Mouse (Mus musculus): ENCODE results near the gene Ttc3.

Ttc3 gene

DNA sequence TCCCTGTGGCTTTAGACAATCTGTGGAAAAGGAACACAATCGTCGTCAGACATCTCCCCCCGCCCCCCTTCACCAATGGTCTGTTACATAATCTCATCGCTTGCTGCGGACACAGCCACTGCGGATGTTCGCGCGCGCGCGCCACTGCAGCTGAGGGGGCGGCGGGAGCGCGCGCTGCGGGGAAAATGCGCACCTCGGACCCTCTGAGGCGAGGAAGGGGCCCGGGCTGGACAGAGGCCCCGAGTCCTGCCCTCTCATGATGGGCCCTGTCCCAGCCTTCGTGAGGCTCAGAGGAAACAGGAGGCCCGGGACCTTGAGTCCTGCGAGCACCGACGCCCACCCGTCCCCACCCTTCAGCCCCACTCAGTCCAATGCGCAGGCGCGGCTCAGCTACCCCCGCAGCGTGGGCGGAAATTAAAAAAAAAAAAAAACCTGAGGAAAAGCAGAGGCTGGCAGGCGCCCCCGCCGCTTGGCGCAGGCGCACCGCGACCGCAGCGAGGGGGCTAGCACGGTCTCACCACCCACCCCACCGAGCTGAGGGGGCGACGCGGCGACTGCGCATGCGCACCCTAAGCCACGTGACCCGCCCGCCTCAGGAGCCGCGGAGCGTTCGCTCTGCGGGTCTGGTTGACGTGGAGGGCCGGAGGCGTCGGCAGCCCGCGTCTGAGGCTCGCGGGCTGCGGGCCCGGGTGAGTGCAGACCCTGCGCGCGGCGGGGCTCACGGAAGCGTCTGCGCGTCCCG, at the start of gene Ttc3:
TSS of gene Ttc3 (plus strand) at position 446 of the 742 bp plus-strand sequence.
- in situ Hi-C loops (cut with MboI, MseI), result no loop called here

DNA sequence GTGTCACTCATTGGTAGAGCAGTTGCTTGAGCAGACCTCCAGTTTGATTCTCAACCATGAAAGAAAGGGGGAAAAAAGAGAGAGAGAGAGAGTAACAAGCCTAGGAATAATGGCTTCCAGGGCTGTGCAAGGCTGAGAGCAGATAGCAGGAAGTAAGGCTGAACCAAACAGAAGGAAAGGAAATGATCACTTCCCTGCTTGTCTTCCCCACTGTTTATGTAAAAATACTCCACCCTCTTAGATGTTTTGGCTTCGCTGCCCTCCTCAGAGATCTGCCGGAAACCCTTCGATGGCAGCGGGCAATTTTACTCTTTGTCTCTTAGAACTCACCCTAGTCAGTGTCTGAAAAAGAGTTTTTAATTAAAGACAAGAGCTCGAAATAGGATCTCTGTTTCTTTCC, 46.7 kb upstream of the Ttc3 start:
- in situ Hi-C loops (cut with MboI, MseI), result no loop called here

DNA sequence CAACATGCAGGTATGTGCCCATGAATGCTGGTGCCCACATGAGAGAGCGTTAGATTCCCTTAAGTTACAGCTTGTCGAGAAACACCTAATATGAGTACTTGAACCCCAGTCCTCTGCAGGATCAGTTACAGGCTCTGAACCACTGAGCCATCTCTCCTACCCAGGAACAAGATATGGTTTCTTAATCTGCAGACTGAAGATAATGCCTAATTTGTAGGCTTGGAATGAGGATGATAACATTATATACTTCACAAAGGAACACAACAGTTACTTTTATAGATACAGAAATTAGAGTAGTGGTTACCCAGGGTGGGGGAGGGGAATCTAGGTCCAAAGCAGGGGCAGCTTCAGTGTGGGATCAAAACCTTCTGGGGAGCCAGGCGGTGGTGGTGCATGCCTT, 44.4 kb upstream of the Ttc3 start:
- in situ Hi-C loops (cut with MboI, MseI), result no loop called here

DNA sequence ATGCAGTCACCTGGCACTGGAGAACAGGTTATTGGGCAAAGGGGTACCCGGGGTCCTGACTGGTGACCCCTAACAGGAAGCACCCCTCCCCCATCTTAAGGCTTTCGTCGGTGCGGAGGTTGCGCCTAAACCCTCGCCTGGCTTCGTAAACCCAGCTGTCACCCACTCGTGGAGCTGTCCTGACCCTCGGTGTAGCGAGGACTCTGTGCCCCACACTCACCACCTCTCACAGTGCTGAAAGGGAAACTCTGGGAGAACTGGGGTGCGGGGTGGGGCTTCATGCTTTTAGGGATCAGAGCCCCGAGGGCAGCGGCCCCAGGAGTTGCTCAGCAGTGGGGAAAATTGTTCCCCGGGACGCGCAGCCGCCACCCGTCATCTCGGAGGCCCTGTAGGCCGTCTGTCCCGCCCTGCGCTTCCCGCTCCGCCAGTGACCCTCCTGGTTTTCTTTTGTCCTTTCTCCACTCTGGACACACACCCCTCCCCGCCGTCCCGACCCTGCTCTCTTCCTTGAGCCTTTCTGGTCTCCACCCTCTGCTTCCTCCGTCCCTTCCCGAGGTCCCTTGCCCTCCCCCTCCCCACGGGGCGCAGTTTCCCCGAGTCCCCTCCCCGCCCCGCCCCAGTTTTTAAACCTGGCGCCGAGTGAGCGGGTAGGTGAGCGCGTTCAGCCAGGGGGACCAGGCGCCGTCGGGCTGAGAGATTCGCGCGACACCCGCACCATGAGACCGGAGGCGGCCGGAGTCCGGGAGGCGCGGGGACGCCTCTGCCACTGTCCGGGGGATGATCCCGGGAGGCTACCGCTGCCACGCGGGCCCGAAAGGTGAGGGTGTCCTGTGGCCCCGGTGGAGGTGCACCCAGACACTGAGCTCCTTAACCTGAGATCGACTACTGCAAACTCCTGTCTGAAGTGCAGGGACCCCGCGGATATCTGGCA, 42.4 kb upstream of the Ttc3 start, which contains the start of gene Ripply3:
TSS of gene Ripply3 (plus strand) at position 640 of the 931 bp plus-strand sequence.
- in situ Hi-C loops (cut with MboI, MseI), result no loop called here

DNA sequence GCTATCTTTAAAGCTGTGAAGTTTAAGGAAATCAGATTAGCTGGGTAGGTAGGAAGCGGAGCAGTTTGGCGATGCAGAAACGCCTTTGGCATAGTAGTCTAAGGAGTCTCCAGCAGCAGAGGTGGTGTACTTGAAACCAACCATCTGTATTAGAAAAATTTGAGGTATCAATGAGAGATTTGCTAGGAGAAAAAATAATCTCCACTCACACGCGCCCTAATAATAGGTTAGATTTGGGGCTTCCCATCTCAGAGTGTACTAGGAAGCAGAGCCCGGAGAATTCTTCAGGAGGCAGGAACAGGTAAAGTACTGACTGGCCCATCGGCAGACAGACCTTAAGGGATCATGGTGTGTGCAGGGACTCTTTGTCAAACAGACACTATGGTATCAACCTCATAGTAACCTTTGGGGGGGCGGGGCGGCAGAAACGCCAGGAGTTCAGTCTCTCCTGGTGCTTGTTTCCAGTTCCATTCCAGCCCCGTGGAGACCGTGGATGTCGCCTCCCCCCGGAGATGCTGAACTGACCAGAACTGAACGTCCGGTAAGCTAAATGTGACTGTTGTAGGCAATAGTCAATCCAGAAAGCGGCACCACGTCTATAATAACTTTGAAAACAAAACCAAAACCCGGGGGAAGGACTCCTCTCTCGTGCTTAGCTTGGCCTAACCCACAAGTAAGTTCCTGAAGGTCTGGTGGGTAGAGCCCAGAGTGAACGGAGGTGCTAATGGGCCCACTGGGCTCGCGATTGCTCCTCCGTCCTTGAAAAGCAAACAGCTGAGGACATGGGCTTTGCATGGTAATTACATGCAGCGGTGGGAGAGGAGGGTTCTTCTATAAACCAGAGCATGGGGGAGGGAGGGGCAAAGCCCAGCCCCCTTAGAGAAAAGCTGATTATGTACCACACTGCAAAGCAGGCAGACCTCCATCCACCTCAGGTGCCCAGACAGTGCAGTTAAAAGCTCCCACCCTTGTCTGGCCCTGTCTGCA, 41.2 kb upstream of the Ttc3 start:
- in situ Hi-C loops (cut with MboI, MseI), result no loop called here

DNA sequence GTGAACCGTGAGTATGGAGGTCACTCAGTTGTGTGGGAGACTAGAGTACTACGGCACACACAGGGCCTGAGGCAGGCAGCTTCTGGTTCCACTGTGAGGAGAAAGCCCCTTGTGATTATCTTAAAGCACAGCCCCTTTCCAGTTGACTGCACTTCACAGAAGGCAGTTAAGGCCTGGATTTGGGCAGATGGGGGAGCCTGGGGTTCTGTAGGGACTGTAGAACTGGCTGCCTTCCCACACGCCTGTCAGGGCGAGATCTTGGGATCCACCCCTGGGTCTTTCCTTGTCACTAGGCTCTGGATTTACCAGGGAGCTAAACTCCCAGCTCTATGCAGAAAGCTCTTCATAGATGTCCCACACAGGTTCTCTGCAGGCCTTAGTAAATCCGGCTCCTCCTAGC, 40.0 kb upstream of the Ttc3 start:
- in situ Hi-C loops (cut with MboI, MseI), result no loop called here

DNA sequence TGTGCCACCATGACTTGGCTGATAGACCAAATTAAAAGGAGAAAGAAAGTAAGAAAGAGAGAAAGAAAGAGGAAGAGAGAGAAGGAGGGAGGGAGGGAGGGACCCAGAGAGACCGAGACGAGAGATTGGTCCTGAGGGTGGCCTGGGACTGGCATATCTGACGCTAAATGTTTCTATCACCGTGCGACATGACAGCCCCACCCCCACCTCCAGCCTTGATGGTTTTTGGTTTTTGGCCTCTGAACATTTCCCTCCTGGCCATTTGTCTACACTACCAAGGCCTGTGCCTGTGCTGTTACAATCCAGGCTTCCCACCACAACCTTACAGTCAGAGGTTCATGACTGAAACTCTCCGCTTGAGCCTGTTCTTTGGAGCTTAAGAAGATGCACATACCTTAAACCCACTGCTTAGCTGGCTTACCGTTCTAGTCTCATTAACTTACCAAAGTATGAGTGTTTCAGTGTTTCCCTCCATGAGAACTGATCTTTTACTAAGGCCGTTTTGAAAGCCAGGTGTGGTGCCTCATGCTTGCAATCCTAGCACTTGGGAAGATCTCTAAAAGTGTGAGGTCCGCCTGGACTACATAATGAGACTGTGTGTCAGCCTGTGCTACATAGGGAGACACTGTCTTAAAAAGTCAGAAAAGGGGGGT, 39.1 kb upstream of the Ttc3 start:
- in situ Hi-C loops (cut with MboI, MseI), result no loop called here

DNA sequence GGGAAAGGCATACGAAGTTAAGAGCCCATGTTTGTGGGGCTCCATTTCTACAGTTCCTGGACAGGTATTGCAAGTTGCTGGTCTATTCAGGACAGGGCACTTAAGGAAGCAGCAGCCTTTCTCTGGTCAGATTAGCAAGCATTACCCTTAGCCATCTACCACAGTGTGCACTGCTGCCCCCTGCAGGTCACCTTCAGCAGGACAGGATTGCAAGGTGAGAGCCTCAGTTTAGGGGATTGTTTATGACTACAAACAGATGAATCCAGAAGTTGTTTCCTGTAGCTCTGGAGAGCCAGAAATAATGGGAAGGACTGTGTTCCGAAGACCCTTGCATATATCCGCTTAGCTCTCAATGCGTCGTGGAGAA, 38.5 kb upstream of the Ttc3 start:
- in situ Hi-C loops (cut with MboI, MseI), result no loop called here

DNA sequence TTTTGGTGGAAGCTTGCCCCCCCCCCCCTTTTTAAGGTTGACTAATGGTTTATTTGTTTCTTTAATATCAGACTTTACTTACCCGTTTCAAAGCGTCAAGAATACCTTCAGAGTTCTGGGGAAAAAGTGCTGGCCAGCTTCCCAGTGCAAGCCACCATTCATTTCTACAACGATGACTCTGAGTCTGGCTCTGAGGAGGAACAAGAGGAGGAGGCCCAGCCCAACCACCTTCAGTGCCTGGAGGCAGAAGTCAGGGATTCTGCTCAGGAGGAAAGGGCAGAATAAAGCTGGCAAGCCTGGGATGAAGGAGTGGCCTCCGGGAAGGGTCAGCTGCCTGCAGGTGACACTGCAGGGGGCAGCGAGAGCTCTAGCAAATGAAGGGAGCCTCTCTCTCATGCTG, 34.8 kb upstream of the Ttc3 start:
- in situ Hi-C loops (cut with MboI, MseI), result no loop called here

DNA sequence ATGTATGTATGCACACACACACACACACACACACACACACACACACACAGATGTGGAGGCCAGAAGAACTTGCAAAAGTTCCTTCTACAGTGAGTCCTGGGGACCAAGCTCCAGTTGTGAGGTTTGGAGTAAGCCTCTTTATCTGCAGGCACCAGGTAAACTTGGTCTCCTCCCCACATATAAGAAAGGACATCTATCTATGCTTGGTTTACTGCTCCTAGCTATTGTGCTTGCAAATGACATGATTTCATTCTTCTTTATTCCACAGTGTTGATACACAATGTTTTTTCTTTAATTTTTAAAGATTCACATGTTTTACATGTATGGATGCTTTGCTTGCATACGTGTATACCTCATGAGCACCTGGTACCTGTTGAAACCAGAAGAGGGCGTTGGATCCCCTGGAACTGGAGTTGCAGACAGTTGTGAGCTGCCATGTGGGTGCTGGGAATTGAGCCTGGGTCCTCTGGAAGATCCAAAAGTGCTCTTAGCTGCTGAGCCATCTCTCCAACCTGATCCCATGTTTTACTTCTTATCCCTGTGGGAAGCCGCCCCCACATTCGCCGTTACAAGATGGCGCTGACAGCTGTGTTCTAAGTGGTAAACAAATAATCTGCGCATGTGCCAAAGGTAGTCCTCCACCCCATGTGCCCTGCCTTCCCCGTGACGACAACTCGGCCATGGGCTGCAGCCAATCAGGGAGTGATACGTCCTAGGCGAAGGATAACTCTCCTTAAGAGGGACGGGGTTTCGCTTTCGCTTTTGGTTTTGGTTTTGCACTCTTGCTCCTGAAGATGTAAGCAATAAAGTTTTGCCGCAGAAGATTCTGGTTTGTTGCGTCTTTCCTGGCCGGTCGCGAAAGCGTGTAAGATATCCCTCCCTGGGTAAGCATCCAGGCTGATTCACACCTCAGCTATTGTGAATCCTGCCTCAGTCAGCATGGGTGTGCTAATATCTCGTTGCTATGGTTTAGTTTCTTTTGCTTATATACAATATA, 31.0 kb upstream of the Ttc3 start:
- in situ Hi-C loops (cut with MboI, MseI), result loop anchor here (10.0 kb wide), 1 partner anchor 65 kb away; no protein-coding TSS in a partner anchor

DNA sequence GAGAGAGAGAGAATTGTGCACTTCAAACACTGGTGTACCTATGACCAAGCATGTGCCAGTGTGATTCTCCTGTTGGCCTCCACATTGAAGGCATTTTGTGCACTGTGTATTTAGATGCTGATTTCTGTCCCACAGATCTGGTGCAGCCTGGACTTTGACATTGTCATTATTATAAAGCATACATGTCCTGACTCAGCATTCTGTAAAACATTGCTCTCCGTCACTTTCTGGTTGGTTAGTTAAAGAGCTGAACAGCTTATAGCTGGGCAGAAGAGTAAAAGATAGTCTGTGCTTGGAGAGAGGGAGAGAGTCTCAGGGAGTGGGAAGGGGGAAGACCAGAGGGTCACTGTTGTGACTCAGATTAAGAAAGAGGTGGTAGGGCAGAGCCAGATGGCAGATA, 24.7 kb upstream of the Ttc3 start:
- in situ Hi-C loops (cut with MboI, MseI), result loop anchor here (10.0 kb wide), 1 partner anchor 59 kb away; no protein-coding TSS in a partner anchor

DNA sequence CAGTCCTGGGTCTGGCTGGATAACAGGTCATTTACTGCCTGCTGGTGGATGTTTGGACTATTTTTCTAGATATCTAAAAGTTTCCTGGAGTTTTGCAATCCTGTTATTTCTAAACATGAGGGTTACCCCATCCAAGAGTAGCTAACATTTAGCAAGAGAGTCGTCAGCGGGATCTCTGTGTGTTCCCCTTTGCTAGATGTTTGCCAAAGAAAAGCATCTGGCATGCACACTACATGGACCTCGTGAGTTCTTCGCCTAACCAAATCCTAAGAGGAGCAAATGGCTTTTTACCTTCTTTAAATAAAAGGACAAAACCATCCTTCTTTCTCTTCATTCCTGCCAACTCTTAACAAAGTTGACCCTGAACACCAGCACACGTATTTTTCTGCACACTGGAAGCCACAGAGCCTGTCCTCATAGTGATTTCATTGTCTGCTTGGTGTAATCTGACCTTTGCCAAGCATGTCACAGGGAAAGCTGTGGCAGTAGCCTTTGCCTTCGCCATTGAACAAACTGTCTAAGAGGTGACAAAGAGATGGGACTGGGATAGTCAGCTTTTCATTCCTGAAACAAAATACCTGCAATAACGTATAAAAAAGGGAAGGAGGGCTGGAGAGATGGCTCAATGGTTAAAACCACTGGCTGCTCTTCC, 23.2 kb upstream of the Ttc3 start:
- in situ Hi-C loops (cut with MboI, MseI), result loop anchor here (10.0 kb wide), 1 partner anchor 58 kb away; no protein-coding TSS in a partner anchor

DNA sequence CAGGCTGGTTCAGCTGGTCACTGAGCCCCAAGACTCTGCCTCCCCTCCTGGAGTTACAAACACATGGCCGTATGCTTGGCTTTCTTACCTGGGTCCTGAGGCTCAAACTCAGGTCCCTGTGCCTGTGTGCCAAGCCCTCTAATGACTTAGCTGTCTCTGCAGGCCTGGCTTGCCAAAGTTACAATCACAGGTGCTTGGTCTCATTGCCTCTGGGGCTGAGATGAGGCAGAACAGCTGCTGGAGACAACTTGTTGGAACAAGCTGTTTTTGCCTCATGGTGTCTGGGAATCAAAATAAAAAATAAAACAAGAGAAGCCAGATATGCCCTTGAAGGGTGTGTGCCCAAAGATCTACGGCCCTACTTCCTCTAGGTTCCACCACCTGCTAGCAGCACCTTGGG, 21.6 kb upstream of the Ttc3 start:
- in situ Hi-C loops (cut with MboI, MseI), result loop anchor here (10.0 kb wide), 1 partner anchor 56 kb away; no protein-coding TSS in a partner anchor

DNA sequence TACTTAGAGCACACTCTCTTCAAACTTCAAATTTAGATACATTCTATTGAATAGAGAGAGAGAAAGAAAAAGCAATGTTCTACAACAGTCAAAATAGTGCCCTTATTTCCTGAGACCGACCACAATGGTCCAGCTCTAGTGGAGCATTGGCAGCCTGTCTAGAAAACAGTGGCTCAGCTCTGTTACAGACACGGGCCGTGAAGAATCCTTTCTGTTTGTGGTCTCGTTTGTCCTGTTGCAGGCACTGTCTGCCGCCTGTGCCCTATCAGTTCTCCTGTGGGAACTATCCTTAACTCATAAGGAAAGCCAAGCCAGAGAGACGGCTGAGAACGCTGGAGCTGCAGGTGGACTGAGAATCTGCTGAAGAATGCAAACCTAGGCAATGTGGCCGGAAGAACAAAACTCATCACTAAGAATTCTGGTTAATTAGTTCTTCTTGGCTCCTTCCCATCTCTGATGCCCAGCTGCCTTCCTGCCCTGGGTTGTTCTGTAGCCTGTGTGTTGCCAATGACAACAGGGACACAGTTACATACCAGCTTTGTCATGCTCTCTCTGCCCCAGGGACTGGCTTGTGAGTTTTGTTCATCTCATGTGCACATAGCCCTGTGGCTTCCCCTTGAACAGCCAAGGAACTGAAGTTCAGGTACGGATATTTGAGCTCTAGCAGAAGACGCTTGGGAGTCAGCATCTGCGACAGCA, 20.7 kb upstream of the Ttc3 start:
- in situ Hi-C loops (cut with MboI, MseI), result loop anchor here (10.0 kb wide), 1 partner anchor 55 kb away; no protein-coding TSS in a partner anchor

DNA sequence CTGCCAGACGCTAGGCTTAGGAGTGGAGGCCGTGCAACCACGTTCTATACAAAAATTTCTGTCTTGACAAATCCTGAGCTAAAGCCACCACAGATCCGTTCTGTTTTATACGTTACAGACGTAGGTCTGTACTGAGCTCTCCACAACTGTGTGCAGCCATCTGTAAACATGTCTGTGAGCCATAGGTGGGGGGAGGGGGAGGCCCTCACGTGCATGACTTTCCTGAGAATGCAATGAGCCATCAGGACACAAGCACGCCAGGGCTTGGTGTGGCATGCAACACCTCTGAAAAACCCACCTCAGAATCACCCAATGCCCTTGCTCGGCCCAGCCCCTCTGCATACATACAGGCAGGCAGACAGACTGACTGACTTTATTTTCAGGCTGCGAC, 20.1 kb upstream of the Ttc3 start:
- in situ Hi-C loops (cut with MboI, MseI), result no loop called here

DNA sequence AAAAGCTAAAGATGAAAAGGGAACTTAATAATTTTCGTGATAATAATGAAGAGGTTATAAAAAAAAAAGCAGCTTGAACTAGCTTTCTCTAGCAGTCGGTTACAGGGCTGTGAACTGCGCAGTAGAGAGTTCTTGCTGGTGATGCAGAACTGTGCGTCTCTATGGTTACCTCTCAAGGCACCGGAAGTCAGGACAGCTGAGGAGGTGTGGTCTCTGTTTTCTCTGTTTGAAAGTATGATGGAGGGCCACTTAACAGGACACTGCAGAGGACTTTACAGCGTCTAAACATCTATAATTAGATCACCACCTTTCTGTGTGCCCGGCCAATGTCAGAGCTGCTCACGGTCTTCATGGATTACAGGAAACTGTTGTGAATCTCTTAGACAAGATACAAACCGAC, 16.0 kb upstream of the Ttc3 start:
- in situ Hi-C loops (cut with MboI, MseI), result no loop called here

DNA sequence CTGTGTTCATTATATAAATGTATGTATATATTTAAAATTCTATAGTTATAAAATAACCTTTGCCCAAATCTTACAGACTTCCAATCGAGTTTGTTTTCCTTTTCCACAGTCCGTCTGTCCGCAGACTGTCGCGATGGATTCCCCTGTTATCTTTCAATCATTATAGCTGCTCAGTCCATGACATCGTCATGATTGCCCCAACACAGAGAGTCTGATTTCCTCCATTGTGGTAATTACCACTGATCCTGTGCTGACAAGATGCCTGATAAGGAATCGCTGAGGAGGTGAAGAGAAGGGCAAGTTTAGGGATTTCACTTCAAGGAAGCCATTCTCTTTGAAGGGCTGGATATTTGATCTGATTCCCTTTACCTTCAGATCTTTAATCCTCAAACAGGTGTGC, 14.4 kb upstream of the Ttc3 start:
- in situ Hi-C loops (cut with MboI, MseI), result loop anchor here (5.0 kb wide), 1 partner anchor 39 kb away; no protein-coding TSS in a partner anchor

DNA sequence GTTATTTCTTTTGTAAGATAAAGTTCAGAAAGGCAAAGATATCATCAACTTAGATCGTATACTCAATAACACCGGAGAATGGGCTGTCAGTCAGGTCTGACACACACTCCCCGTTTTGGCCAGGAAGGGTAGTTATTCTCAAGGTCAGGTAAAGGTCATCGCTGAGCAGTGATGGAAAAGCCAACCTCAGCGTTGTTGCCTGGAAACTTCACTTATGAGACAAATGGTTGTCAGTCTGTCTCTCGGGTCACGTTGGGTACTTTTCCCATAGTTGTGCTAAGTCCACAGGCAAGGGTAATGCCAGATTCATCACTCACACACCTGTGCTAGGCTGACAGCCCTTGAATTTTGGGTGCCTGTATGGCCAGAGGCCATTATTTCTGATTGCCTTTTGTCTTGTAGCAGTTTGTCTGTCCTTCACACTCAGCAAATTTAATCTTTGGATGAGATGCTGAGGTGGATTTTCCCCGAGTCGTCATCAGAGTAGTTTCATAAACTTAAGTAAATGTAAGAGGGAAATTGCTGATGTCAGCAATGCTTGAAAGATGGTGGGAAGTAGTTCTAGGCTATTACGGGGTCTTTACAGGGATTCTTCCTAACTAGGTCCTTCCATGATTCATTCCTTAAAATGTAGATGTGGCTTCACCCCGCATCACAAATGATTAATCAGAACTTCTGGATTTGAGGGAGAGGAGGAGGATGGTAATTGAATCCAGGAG, 13.5 kb upstream of the Ttc3 start:
- in situ Hi-C loops (cut with MboI, MseI), result loop anchor here (5.0 kb wide), 1 partner anchor 40 kb away; no protein-coding TSS in a partner anchor
